Mouse (Mus musculus) midbrain, embryonic 10.5 days (tissue): ENCODE results near the gene Fcgr2b. TPM values are rescaled to one million over a fixed set of nuclear protein-coding genes. Genes with fewer than 3 reads are reported as not detected.

Experiments
- polyA plus RNA-seq: library from polyadenylated mRNA; unstranded; fragments of >200 nt; fragmentation: Nextera tagmentation; extraction: Ambion mirVana; gene quantifications from 2 replicates; pipeline ENCODE4 v1.2.1, GENCODE M21; 2016

The Fcgr2b gene
- polyA plus RNA-seq, 1 experiment from 2014 or later, result not detected

Other genes starting within 250 kb of the Fcgr2b start
- gene Atf6, start 108.8 kb downstream of the Fcgr2b start, polyA plus RNA-seq, result 7.5 and 9.2 TPM in 2 replicates
- gene Gm26620, start 91.5 kb downstream of the Fcgr2b start, polyA plus RNA-seq, result 0.38 TPM in 1 of 2 replicates, not detected in the other
- gene Dusp12, start 91.0 kb downstream of the Fcgr2b start, polyA plus RNA-seq, result 30.0 and 30.5 TPM in 2 replicates
- 0.14 TPM in 1 of 2 replicates, not detected in the other for gene Fcrlb, start 63.6 kb downstream of the Fcgr2b start, polyA plus RNA-seq
- not detected in 2 replicates for gene Fcrla, start 49.0 kb downstream of the Fcgr2b start, polyA plus RNA-seq
- 0.25 TPM in 1 of 2 replicates, not detected in the other for gene Fcgr4, start 42.4 kb upstream of the Fcgr2b start, polyA plus RNA-seq
- 5.5 and 7.8 TPM in 2 replicates for gene Fcgr3, start 88.4 kb upstream of the Fcgr2b start, polyA plus RNA-seq
- 2.8 and 2.9 TPM in 2 replicates for gene Cfap126, start 137.4 kb upstream of the Fcgr2b start, polyA plus RNA-seq
- 301 and 309 TPM in 2 replicates for gene Sdhc, start 174.1 kb upstream of the Fcgr2b start, polyA plus RNA-seq
- 0.26 TPM in 1 of 2 replicates, not detected in the other for gene Mpz, start 174.2 kb upstream of the Fcgr2b start, polyA plus RNA-seq
- gene Pcp4l1, start 219.7 kb upstream of the Fcgr2b start, polyA plus RNA-seq, result 26.7 and 35.9 TPM in 2 replicates
- 0.28 and 0.36 TPM in 2 replicates for gene Nr1i3, start 237.4 kb upstream of the Fcgr2b start, polyA plus RNA-seq
- gene Tomm40l, start 246.0 kb upstream of the Fcgr2b start, polyA plus RNA-seq, result 32.2 and 34.7 TPM in 2 replicates
- gene Apoa2, start 248.5 kb upstream of the Fcgr2b start, polyA plus RNA-seq, result 4.1 and 4.4 TPM in 2 replicates